ENCODE assay signal across 15 mouse cellular contexts in the genomic region with DNA sequence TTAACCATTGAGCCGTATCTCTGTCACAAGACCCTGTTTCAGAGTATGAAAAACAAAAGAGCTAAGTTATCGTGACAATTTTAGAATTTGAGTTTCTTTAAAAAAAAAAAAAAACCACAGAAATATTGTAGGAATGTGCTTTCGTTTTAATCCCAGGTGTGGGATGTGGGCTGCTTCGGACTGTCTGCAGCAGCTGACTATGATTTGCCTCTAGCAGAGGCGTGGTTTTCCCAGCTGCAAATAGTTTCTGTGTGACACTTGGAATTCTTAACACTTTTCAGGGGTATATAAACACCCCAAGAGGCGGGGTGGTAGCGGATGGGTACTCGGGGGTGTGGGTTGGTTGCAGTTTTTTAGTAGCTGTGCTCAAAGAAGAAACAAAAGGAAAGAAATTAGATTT. TPM values are rescaled to one million over a fixed set of nuclear protein-coding genes. Genes with fewer than 3 reads are reported as not detected.
DNase-seq lines count a peak whose midpoint lies in the region; ATAC-seq and TF ChIP-seq lines count a peak whose summit lies in the region.
"Had no signal": no experiment of that assay in that cellular context is flagged by ENCODE, and none has a peak within 500 bp of the region (broad histone marks: within the 10 kb centered on the region; RNA-seq: fewer than 3 reads in every experiment).

No protein-coding gene starts in this region.

- TF ChIP-seq CTCF in liver, postnatal 0 days (IDR thresholded peaks at IDR 0.05; ENCODE audit: low read depth): no peak

- no peak overlapping the region for H3K4me3 ChIP-seq in heart, embryonic 15.5 days
- 0 out of 2 replicates have a peak overlapping the region, but pooled peaks have one; percentile 78 for H3K4me3 ChIP-seq in liver, embryonic 12.5 days
- no peak overlapping the region for H3K4me3 ChIP-seq in liver, postnatal 0 days (ENCODE audit: low read depth, low read length)
- peak overlapping the region; percentile 85; the same call in 1 of the 2 replicates for H3K4me3 ChIP-seq in brown adipose tissue, adult 24 weeks (ENCODE audit: insufficient read depth, low read depth, low read length)
- H3K4me3 ChIP-seq in limb, embryonic 13.5 days: no peak overlapping the region

- WGBS in heart, embryonic 15.5 days: 80% methylated on average over 8 of the region's 8 CpGs
- 87% methylated on average over 8 of the region's 8 CpGs for WGBS in liver, embryonic 12.5 days (ENCODE audit: insufficient replicate concordance)
- 87% methylated on average over 8 of the region's 8 CpGs for WGBS in liver, postnatal 0 days (ENCODE audit: insufficient replicate concordance)
- WGBS in limb, embryonic 13.5 days: 78% methylated on average over 8 of the region's 8 CpGs

- no peak for TF ChIP-seq EP300 in liver, postnatal 0 days (IDR thresholded peaks at IDR 0.05; ENCODE audit: low read depth)

- no peaks in the 10 kb centered on the region for H3K9me3 ChIP-seq in heart, embryonic 15.5 days (replicated peaks)
- no peaks in the 10 kb centered on the region for H3K9me3 ChIP-seq in liver, embryonic 12.5 days (replicated peaks)
- H3K9me3 ChIP-seq in liver, postnatal 0 days (ENCODE audit: low read length): no peaks in the 10 kb centered on the region
- H3K9me3 ChIP-seq in limb, embryonic 13.5 days: no peaks in the 10 kb centered on the region

- peaks cover 43% of the 10 kb centered on the region for H3K36me3 ChIP-seq in heart, embryonic 15.5 days
- H3K36me3 ChIP-seq in liver, embryonic 12.5 days: peaks cover 54% of the 10 kb centered on the region
- peaks cover 30% of the 10 kb centered on the region for H3K36me3 ChIP-seq in liver, postnatal 0 days (replicated peaks; ENCODE audit: insufficient read depth, low read length)
- peaks cover 49% of the 10 kb centered on the region for H3K36me3 ChIP-seq in limb, embryonic 13.5 days

- no peak for ATAC-seq in heart, embryonic 15.5 days (replicated peaks; ENCODE audit: insufficient number of reproducible peaks, insufficient read depth, low FRiP score, low read depth)
- no peak for ATAC-seq in liver, embryonic 12.5 days
- ATAC-seq in liver, postnatal 0 days: no peak
- no peak for ATAC-seq in limb, embryonic 13.5 days (ENCODE audit: low FRiP score, low read depth)

- no peak overlapping the region for H3K9ac ChIP-seq in heart, embryonic 15.5 days
- peak overlapping the region; percentile 86; the same call in 1 of the 2 replicates for H3K9ac ChIP-seq in liver, embryonic 12.5 days
- H3K9ac ChIP-seq in liver, postnatal 0 days (replicated peaks): no peak overlapping the region
- H3K9ac ChIP-seq in limb, embryonic 13.5 days: peak overlapping the region; percentile 19; the same call in 1 of the 2 replicates

- no peak for DNase-seq in heart, adult 18-20 months
- DNase-seq in liver, postnatal 0 days: no peak
- no peak for DNase-seq in adrenal gland, adult 18-20 months (ENCODE audit: low spot score in 2 of 2)
- DNase-seq in retina, postnatal 1 day: no peak
- DNase-seq: adrenal gland, postnatal 36 days; cerebellum, postnatal 10 days; kidney, adult 9 months; left cerebral cortex, postnatal 4 days; thymus, postnatal 4 days had no signal

- H3K4me2 ChIP-seq in heart, embryonic 15.5 days: peak overlapping the region; percentile 72; the same call in 1 of the 2 replicates
- peak overlapping the region; percentile 84 for H3K4me2 ChIP-seq in liver, embryonic 12.5 days
- H3K4me2 ChIP-seq in liver, postnatal 0 days (ENCODE audit: low read depth, low read length): no peak overlapping the region
- peak overlapping the region; percentile 84 for H3K4me2 ChIP-seq in limb, embryonic 13.5 days (replicated peaks)

- no peaks in the 10 kb centered on the region for H3K27me3 ChIP-seq in heart, embryonic 15.5 days
- H3K27me3 ChIP-seq in liver, embryonic 12.5 days (replicated peaks): peaks cover 14% of the 10 kb centered on the region
- 0 out of 2 replicates have a peak, but pooled peaks cover 4% of the 10 kb centered on the region for H3K27me3 ChIP-seq in liver, postnatal 0 days (ENCODE audit: insufficient read depth, low read length)
- no peaks in the 10 kb centered on the region for H3K27me3 ChIP-seq in limb, embryonic 13.5 days

- H3K4me1 ChIP-seq in heart, embryonic 15.5 days (replicated peaks): peaks cover 39% of the 10 kb centered on the region
- H3K4me1 ChIP-seq in liver, embryonic 12.5 days: peaks cover 46% of the 10 kb centered on the region
- H3K4me1 ChIP-seq in liver, postnatal 0 days (ENCODE audit: insufficient read depth): peaks cover 21% of the 10 kb centered on the region
- peaks cover 11% of the 10 kb centered on the region for H3K4me1 ChIP-seq in brown adipose tissue, adult 24 weeks (ENCODE audit: control insufficient read depth, insufficient read depth, insufficient read length, low read length)
- peaks cover 41% of the 10 kb centered on the region for H3K4me1 ChIP-seq in limb, embryonic 13.5 days

- peak overlapping the region; percentile 5; the same call in 1 of the 2 replicates for H3K27ac ChIP-seq in heart, embryonic 15.5 days
- peak overlapping the region; percentile 28; the same call in 1 of the 2 replicates for H3K27ac ChIP-seq in liver, embryonic 12.5 days
- H3K27ac ChIP-seq in liver, postnatal 0 days (ENCODE audit: low read depth): no peak overlapping the region
- no peak overlapping the region for H3K27ac ChIP-seq in brown adipose tissue, adult 24 weeks (replicated peaks; ENCODE audit: low read depth, low read length)
- H3K27ac ChIP-seq in limb, embryonic 13.5 days: no peak overlapping the region

RNA-seq across cellular contexts. Expression of a gene that starts 4.9 kb away (rescaled TPM):
- 5.2 and 6.0 TPM in 2 replicates for polyA plus RNA-seq in heart, embryonic 15.5 days (2015; fragmentation: Nextera tagmentation; extraction: Ambion mirVana)
- total RNA-seq in heart, adult 18-20 months (2021): 1 to 10 TPM in 1 of 2 experiments, under 1 TPM in 1; 0.57 to 1.2 TPM
- polyA plus RNA-seq in liver, embryonic 12.5 days (2016; fragmentation: Nextera tagmentation; extraction: Ambion mirVana): 0.61 and 0.72 TPM in 2 replicates
- 0.41 and 0.51 TPM in 2 replicates for polyA plus RNA-seq in liver, postnatal 0 days (2015; fragmentation: Nextera tagmentation; extraction: Ambion mirVana)
- 0.50 and 1.2 TPM in 2 replicates for polyA plus RNA-seq in brown adipose tissue, adult 24 weeks (2012; ENCODE audit: insufficient read depth, insufficient read length, missing spikeins)
- 12.7 and 14.3 TPM in 2 replicates for polyA plus RNA-seq in limb, embryonic 13.5 days (2015; fragmentation: Nextera tagmentation; extraction: Ambion mirVana)
- total RNA-seq in adrenal gland, adult 18-20 months (2021): 1 to 10 TPM; 1.5 to 3.8 TPM
- total RNA-seq: granulocyte monocyte progenitor cell, adult 5-6 weeks; megakaryocyte, adult 5-6 weeks had no signal

RNA-seq across cellular contexts. Expression of a gene that starts 5.8 kb away (rescaled TPM):
- polyA plus RNA-seq in heart, embryonic 15.5 days (2015; fragmentation: Nextera tagmentation; extraction: Ambion mirVana): 514 and 535 TPM in 2 replicates
- total RNA-seq in heart, adult 18-20 months (2021): 1,000 to 10,000 TPM; 1,592 to 1,593 TPM
- polyA plus RNA-seq in liver, embryonic 12.5 days (2016; fragmentation: Nextera tagmentation; extraction: Ambion mirVana): 160 and 167 TPM in 2 replicates
- polyA plus RNA-seq in liver, postnatal 0 days (2015; fragmentation: Nextera tagmentation; extraction: Ambion mirVana): 158 and 170 TPM in 2 replicates
- polyA plus RNA-seq in brown adipose tissue, adult 24 weeks (2012; ENCODE audit: insufficient read depth, insufficient read length, missing spikeins): 1,478 and 1,710 TPM in 2 replicates
- polyA plus RNA-seq in limb, embryonic 13.5 days (2015; fragmentation: Nextera tagmentation; extraction: Ambion mirVana): 253 and 254 TPM in 2 replicates
- total RNA-seq in adrenal gland, adult 18-20 months (2021): 1,000 to 10,000 TPM in 1 of 2 experiments, 100 to 1,000 TPM in 1; 683 to 1,034 TPM

RNA-seq across cellular contexts. Expression of a gene that starts 11.2 kb away (rescaled TPM):
- polyA plus RNA-seq in heart, embryonic 15.5 days (2015; fragmentation: Nextera tagmentation; extraction: Ambion mirVana): 28.0 and 44.6 TPM in 2 replicates
- total RNA-seq in heart, adult 18-20 months (2021): 10 to 100 TPM; 10.2 to 13.4 TPM
- polyA plus RNA-seq in liver, embryonic 12.5 days (2016; fragmentation: Nextera tagmentation; extraction: Ambion mirVana): 55.8 and 60.7 TPM in 2 replicates
- 171 and 176 TPM in 2 replicates for polyA plus RNA-seq in liver, postnatal 0 days (2015; fragmentation: Nextera tagmentation; extraction: Ambion mirVana)
- polyA plus RNA-seq in brown adipose tissue, adult 24 weeks (2012; ENCODE audit: insufficient read depth, insufficient read length, missing spikeins): 29.3 and 35.1 TPM in 2 replicates
- 37.8 and 39.1 TPM in 2 replicates for polyA plus RNA-seq in limb, embryonic 13.5 days (2015; fragmentation: Nextera tagmentation; extraction: Ambion mirVana)
- total RNA-seq in adrenal gland, adult 18-20 months (2021): 10 to 100 TPM; 23.2 to 46.7 TPM

RNA-seq across cellular contexts. Expression of a gene that starts 20.5 kb away (rescaled TPM):
- polyA plus RNA-seq in heart, embryonic 15.5 days (2015; fragmentation: Nextera tagmentation; extraction: Ambion mirVana): 9.2 and 43.9 TPM in 2 replicates
- total RNA-seq in heart, adult 18-20 months (2021): 1 to 10 TPM; 2.0 to 2.7 TPM
- 2,516 and 2,642 TPM in 2 replicates for polyA plus RNA-seq in liver, embryonic 12.5 days (2016; fragmentation: Nextera tagmentation; extraction: Ambion mirVana)
- polyA plus RNA-seq in liver, postnatal 0 days (2015; fragmentation: Nextera tagmentation; extraction: Ambion mirVana): 20,306 and 20,852 TPM in 2 replicates
- polyA plus RNA-seq in brown adipose tissue, adult 24 weeks (2012; ENCODE audit: insufficient read depth, insufficient read length, missing spikeins): 3.5 and 19.0 TPM in 2 replicates
- polyA plus RNA-seq in limb, embryonic 13.5 days (2015; fragmentation: Nextera tagmentation; extraction: Ambion mirVana): 2.0 and 15.7 TPM in 2 replicates
- total RNA-seq in adrenal gland, adult 18-20 months (2021): 1 to 10 TPM; 4.2 to 4.6 TPM
- total RNA-seq: megakaryocyte, adult 5-6 weeks had no signal

RNA-seq across cellular contexts. Expression of a gene that starts 23.0 kb away (rescaled TPM):
- 55.6 and 57.9 TPM in 2 replicates for polyA plus RNA-seq in heart, embryonic 15.5 days (2015; fragmentation: Nextera tagmentation; extraction: Ambion mirVana)
- total RNA-seq in heart, adult 18-20 months (2021): 10 to 100 TPM; 89.6 to 92.9 TPM
- 20.7 and 21.9 TPM in 2 replicates for polyA plus RNA-seq in liver, embryonic 12.5 days (2016; fragmentation: Nextera tagmentation; extraction: Ambion mirVana)
- polyA plus RNA-seq in liver, postnatal 0 days (2015; fragmentation: Nextera tagmentation; extraction: Ambion mirVana): 5.7 and 6.6 TPM in 2 replicates
- 59.3 and 65.5 TPM in 2 replicates for polyA plus RNA-seq in brown adipose tissue, adult 24 weeks (2012; ENCODE audit: insufficient read depth, insufficient read length, missing spikeins)
- polyA plus RNA-seq in limb, embryonic 13.5 days (2015; fragmentation: Nextera tagmentation; extraction: Ambion mirVana): 32.3 and 34.4 TPM in 2 replicates
- total RNA-seq in adrenal gland, adult 18-20 months (2021): 10 to 100 TPM; 47.7 to 67.0 TPM

Comparison
In these comparisons a context has a peak if more than half of its experiments do, and no peak if none do; other contexts are left out.
1. H3K27ac ChIP-seq: peak in heart, embryonic 15.5 days (single experiment) and liver, embryonic 12.5 days (single experiment); none in liver, postnatal 0 days (single experiment), brown adipose tissue, adult 24 weeks (single experiment) and limb, embryonic 13.5 days (single experiment).
2. H3K4me3 ChIP-seq: peak in liver, embryonic 12.5 days (single experiment) and brown adipose tissue, adult 24 weeks (single experiment); none in heart, embryonic 15.5 days (single experiment), liver, postnatal 0 days (single experiment) and limb, embryonic 13.5 days (single experiment).
3. H3K9ac ChIP-seq: peak in liver, embryonic 12.5 days (single experiment) and limb, embryonic 13.5 days (single experiment); none in heart, embryonic 15.5 days (single experiment) and liver, postnatal 0 days (single experiment).